Mouse (Mus musculus) E14TG2a.4 (cell line): ENCODE results near the gene Npb.

Experiments used
- CTCF ChIP-seq: conservative IDR thresholded peaks from 2 replicates; pipeline ENCODE4 v1.5.1; 2014; ENCODE audit warnings: low read length
- POU5F1 ChIP-seq: IDR thresholded peaks from 2 replicates; pipeline ENCODE4 v1.6.1; 2014; ENCODE audit warnings: low read length, borderline replicate concordance

GRCm38 (mm10) chr11:120634810-120635209, 26.5 kb downstream of the Npb start:
- no peak for TF ChIP-seq CTCF
- TF ChIP-seq POU5F1, result no peak
